Mouse (Mus musculus): ENCODE measurements around the gene Gnao1. TPM values are rescaled to one million over a fixed set of nuclear protein-coding genes. Genes with fewer than 3 reads are reported as not detected.

Gene Gnao1
- polyA plus RNA-seq, 1 experiment, result 0.46 TPM

DNA sequence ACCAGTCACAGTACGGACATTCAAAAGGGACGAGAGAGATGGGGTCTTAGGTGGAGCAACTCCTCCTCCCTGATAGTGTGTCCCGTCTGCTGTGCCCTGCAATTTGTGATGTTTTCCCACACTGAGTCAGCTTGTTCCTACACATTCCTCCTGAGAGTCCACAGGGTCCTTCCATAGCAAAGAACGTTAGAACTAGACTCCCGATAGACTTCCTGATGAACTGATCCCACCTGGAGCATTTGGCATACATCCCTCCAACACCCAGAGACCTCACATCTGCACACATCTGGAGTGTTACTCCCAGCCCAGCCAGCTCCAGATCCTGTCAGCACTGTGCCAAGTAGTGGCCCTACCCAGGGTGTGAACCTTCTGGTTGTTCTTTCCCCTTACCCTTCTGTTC lies 76.4 kb downstream of the Gnao1 start:
- H3K27ac ChIP-seq (ENCODE audit: insufficient read depth, low read depth, low read length), result no peak overlapping the region
- no peak for TF ChIP-seq CTCF (IDR thresholded peaks at IDR 0.05; ENCODE audit: low read depth, low read length)
- no peak for TF ChIP-seq POLR2A (IDR thresholded peaks at IDR 0.05; ENCODE audit: borderline replicate concordance, low read depth, low read length)
- no peak overlapping the region for H3K4me3 ChIP-seq (ENCODE audit: insufficient read depth, low read length)
- H3K4me1 ChIP-seq (ENCODE audit: control insufficient read depth, insufficient read depth, low read length), result no peaks in the 10 kb centered on the region

DNA sequence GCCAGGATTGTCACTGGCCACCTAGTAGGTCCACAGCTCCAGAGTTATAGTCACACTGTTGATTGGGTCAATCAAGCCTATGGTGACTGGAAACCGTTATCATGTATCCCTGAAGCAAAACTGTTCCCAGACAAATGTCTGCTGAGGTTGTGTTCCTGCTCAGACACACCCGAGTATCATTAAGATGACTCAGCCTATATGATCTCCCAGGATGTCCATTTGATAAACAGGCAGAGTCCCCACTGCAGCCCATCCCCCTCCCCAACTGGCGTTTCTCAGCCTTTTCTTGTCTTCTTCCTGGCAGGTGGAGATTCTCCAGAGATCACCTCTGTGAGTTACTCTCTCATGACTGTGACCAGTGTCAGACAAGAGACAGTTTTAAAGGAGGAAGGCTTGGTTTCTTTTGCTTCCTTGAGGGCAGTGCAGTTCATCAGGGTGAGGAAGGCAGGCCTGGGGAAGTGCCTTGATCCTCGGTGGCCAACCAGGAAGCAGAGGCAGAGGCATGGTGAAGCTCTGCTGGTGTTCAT lies 78.4 kb downstream of the Gnao1 start:
- Histone ChIP-seq H3K4me1 (ENCODE audit: control insufficient read depth, insufficient read depth, low read length) (no peaks in the 10 kb centered on the region), H3K4me3 (ENCODE audit: insufficient read depth, low read length) (no peak overlapping the region), H3K27ac (ENCODE audit: insufficient read depth, low read depth, low read length) (no peak overlapping the region)
- TF ChIP-seq CTCF (IDR thresholded peaks at IDR 0.05; ENCODE audit: low read depth, low read length) (no peak), POLR2A (IDR thresholded peaks at IDR 0.05; ENCODE audit: borderline replicate concordance, low read depth, low read length) (no peak)

DNA sequence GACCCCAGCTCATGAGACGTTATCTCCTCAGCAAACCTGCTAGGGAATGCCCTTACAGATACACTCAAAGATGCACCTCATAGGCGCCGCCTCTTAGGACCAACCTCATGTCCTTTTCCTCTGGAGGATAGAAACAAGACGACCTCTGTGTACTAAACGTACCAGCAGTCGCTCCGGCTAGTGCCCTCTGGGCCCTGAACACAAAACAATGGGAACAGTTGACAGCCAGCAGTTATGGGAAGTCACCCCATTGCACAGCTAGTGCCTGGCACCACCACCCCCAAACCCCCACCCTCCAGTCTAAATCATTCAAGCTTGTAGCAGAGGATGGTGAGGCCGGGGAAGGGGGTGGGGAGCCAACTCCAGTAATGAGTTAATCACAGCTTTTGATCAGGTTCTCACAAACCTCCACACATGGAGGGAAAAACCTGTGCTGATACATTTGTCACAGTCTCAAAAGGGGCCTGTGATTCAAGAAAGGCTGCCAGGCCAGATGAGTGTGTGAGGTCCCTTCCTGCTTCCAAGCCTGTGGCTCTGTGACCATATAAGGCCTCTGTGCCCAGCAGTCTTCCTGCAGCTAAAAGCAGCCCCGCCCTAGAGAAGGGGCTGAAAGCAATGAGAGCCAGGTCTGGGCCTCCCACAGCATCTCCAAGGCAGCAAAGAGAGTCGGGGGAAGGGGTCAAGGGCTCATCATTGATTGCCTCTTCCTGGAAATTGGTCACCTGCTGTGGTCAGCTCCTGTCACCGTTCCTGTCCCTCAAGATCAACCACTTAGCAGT lies 79.1 kb downstream of the Gnao1 start:
- no peaks in the 10 kb centered on the region for H3K4me1 ChIP-seq (ENCODE audit: control insufficient read depth, insufficient read depth, low read length)
- no peak overlapping the region for H3K4me3 ChIP-seq (ENCODE audit: insufficient read depth, low read length)
- no peak for TF ChIP-seq POLR2A (IDR thresholded peaks at IDR 0.05; ENCODE audit: borderline replicate concordance, low read depth, low read length)
- TF ChIP-seq CTCF (IDR thresholded peaks at IDR 0.05; ENCODE audit: low read depth, low read length), result no peak
- no peak overlapping the region for H3K27ac ChIP-seq (ENCODE audit: insufficient read depth, low read depth, low read length)

DNA sequence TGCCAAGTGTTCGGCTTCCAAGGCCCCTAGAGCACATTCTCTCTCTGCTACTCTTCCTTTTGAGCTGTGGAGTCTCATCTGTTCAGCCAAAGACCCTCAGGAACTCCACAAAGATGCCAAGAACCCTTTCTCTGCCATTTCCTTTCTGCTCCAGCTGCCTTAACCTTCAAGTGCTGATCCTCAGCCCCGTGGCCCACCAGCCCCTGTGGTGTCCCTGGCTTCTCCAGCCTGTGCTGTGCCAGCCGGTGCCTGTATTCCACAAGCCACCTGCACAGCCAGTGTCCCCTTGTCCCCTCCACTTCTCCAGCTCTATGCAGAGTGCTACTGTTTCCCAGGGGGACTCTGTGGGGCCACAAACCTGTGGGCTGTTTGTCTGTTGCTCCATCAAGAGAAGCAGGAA lies 83.8 kb downstream of the Gnao1 start:
- H3K4me1 ChIP-seq (ENCODE audit: control insufficient read depth, insufficient read depth, low read length), result no peaks in the 10 kb centered on the region
- no peak overlapping the region for H3K27ac ChIP-seq (ENCODE audit: insufficient read depth, low read depth, low read length)
- no peak for TF ChIP-seq POLR2A (IDR thresholded peaks at IDR 0.05; ENCODE audit: borderline replicate concordance, low read depth, low read length)
- no peak for TF ChIP-seq CTCF (IDR thresholded peaks at IDR 0.05; ENCODE audit: low read depth, low read length)
- no peak overlapping the region for H3K4me3 ChIP-seq (ENCODE audit: insufficient read depth, low read length)

DNA sequence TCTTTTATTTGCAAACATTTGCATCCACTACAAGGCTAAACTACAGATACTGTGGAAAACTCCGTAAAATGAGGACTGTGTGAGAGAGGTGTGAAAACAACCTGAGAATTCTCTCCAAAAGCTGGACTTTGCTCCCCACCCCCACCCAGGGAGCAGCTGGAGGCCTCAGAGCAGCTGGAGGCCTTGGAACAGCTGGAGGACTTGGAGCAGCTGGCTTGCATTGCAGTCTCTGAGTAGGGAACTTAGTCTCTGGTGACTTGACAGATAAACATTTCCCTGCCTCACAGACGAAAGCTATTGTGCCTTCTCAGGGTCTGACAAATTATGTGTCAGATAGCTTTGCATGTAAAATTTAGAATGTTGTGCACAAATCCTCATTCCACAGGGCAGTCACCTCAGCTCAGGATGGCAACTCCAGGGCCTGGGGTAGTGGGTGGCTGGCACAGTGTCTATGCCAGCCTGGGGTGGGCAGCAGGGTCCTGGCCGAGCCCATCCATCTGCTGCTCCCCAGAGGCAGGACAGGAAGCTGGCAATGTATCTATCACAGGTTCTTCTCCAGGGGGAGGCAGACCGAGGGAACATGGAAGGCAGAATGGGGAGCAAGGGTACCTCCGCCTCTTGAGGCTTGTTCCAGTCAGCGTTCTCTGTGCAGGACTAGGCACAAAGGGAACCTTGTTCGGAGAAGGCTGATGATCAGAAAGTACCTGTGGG lies 87.2 kb downstream of the Gnao1 start:
- TF ChIP-seq POLR2A (IDR thresholded peaks at IDR 0.05; ENCODE audit: borderline replicate concordance, low read depth, low read length) (no peak), CTCF (IDR thresholded peaks at IDR 0.05; ENCODE audit: low read depth, low read length) (no peak)
- Histone ChIP-seq H3K4me3 (ENCODE audit: insufficient read depth, low read length) (no peak overlapping the region), H3K27ac (ENCODE audit: insufficient read depth, low read depth, low read length) (no peak overlapping the region), H3K4me1 (ENCODE audit: control insufficient read depth, insufficient read depth, low read length) (no peaks in the 10 kb centered on the region)

DNA sequence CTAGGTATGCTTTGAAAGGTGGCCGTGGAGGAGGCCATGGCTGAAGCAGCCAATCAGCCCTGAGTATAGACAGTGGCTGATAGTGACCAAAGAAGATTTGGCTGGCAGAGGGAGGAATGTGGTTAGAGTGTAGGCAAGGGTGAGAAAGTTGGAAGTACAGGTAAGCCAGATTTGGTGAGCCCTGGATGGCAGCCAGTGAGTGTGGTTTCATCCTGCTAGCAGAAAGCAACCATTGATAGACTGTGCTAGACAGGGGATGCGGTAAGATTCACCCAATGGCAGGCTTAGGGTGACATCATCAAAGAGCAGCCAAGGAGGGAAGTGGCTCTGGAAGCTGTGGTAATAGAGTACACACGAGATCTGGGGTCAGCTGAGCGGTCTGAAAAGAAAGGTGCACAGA lies 88.8 kb downstream of the Gnao1 start:
- H3K4me1 ChIP-seq (ENCODE audit: control insufficient read depth, insufficient read depth, low read length), result no peaks in the 10 kb centered on the region
- H3K4me3 ChIP-seq (ENCODE audit: insufficient read depth, low read length), result no peak overlapping the region
- TF ChIP-seq POLR2A (IDR thresholded peaks at IDR 0.05; ENCODE audit: borderline replicate concordance, low read depth, low read length), result no peak
- no peak for TF ChIP-seq CTCF (IDR thresholded peaks at IDR 0.05; ENCODE audit: low read depth, low read length)
- no peak overlapping the region for H3K27ac ChIP-seq (ENCODE audit: insufficient read depth, low read depth, low read length)

DNA sequence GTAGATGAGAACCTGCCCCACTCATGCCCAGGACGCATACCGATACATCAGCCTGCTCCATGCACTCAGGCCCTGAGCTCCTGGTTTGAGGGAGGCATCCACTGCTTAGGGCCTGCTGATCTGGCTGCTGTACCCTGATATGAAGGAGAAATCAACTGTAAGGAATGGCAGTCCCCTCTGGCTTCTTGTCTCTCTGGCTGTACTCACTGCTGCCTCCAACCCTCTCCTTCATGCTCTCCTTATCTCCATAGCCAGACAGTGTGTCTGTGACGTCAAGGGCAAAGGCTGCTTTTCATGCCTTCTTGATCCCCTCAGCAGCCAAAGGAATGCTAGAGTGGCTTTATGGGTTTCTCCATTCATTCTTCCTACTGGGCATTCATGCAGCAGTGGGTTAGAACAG lies 92.3 kb downstream of the Gnao1 start:
- TF ChIP-seq CTCF (IDR thresholded peaks at IDR 0.05; ENCODE audit: low read depth, low read length), result no peak
- no peak for TF ChIP-seq POLR2A (IDR thresholded peaks at IDR 0.05; ENCODE audit: borderline replicate concordance, low read depth, low read length)
- no peaks in the 10 kb centered on the region for H3K4me1 ChIP-seq (ENCODE audit: control insufficient read depth, insufficient read depth, low read length)
- no peak overlapping the region for H3K4me3 ChIP-seq (ENCODE audit: insufficient read depth, low read length)
- no peak overlapping the region for H3K27ac ChIP-seq (ENCODE audit: insufficient read depth, low read depth, low read length)

DNA sequence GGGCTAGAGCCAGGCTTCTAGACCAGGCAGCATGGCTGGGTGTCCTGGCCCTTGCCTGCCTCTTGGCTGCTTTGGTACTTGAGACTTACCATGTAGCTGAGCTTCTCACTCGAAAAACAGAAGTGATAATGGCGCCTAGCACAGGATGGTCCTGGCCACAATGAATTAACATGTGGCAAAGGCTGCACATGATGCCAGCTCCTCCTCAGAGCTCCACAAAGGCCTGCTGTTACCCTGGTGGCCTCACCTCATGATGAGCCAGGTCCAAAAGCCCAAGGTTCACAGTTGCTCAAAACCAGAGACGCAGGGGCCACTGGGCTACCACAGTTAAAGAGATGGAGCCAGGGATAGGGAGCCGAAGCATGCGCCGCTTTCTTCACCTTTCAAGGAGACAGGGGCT lies 97.2 kb downstream of the Gnao1 start:
- Histone ChIP-seq H3K4me3 (ENCODE audit: insufficient read depth, low read length) (no peak overlapping the region), H3K4me1 (ENCODE audit: control insufficient read depth, insufficient read depth, low read length) (no peaks in the 10 kb centered on the region), H3K27ac (ENCODE audit: insufficient read depth, low read depth, low read length) (no peak overlapping the region)
- no peak for TF ChIP-seq POLR2A (IDR thresholded peaks at IDR 0.05; ENCODE audit: borderline replicate concordance, low read depth, low read length)
- no peak for TF ChIP-seq CTCF (IDR thresholded peaks at IDR 0.05; ENCODE audit: low read depth, low read length)

DNA sequence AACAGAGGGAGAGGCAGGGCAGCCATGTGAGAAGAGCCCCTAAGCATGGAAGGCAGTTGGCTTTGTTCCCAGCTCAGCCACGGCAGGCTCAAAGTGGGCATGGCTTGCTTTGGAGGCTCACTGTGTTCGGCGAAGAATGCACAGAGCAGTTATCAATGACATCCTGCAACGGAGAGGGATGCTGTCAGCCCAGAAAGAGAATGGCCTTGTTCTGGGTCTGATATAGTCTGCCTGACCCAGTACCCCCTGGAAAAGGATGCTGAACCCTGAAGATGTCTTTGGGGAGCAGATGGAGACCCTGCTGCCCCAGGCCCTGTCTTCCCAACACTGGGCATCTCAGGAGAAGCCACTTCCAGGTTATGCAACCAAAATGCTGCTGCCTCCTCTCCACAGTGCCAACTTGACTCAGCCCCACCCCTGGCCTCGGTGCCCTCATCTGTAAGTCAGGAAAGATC lies 98.2 kb downstream of the Gnao1 start:
- H3K4me3 ChIP-seq (ENCODE audit: insufficient read depth, low read length), result no peak overlapping the region
- H3K27ac ChIP-seq (ENCODE audit: insufficient read depth, low read depth, low read length), result no peak overlapping the region
- no peaks in the 10 kb centered on the region for H3K4me1 ChIP-seq (ENCODE audit: control insufficient read depth, insufficient read depth, low read length)
- no peak for TF ChIP-seq CTCF (IDR thresholded peaks at IDR 0.05; ENCODE audit: low read depth, low read length)
- TF ChIP-seq POLR2A (IDR thresholded peaks at IDR 0.05; ENCODE audit: borderline replicate concordance, low read depth, low read length), result no peak

DNA sequence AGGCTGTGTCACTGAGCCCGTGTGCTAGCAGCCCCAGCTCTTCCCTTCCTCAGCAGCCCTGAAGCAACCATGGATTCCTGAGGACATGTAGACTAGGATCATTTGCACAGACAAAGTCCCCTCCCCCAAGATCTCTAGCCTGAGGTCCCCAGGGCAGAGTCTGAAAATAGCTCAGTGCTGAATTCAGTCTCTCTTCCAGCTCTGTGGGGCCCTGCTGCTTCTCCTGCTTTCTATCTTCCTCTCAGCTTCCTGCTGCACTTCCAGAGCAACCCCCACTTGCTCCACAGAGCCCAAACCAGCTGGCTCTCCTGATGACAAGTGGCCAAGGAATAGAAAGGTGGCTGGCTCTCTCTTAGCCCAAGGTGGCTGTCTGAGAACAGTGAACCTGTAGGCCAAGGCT lies 98.8 kb downstream of the Gnao1 start:
- Histone ChIP-seq H3K4me1 (ENCODE audit: control insufficient read depth, insufficient read depth, low read length) (no peaks in the 10 kb centered on the region), H3K27ac (ENCODE audit: insufficient read depth, low read depth, low read length) (no peak overlapping the region)
- TF ChIP-seq CTCF (IDR thresholded peaks at IDR 0.05; ENCODE audit: low read depth, low read length) (no peak), POLR2A (IDR thresholded peaks at IDR 0.05; ENCODE audit: borderline replicate concordance, low read depth, low read length) (no peak)

More for the DNA sequence above, 98.8 kb downstream of the Gnao1 start:
- H3K4me3 ChIP-seq (ENCODE audit: insufficient read depth, low read length), result no peak overlapping the region
